Mouse (Mus musculus): ENCODE results near the gene Vav1. TPM values are rescaled to one million over a fixed set of nuclear protein-coding genes. Genes with fewer than 3 reads are reported as not detected.
A peak's percentile ranks its signal among the peaks of the same experiment; 100 is the strongest.

The Vav1 gene
- total RNA-seq, 1 experiment from 2014 or later = 2.8 TPM

DNA sequence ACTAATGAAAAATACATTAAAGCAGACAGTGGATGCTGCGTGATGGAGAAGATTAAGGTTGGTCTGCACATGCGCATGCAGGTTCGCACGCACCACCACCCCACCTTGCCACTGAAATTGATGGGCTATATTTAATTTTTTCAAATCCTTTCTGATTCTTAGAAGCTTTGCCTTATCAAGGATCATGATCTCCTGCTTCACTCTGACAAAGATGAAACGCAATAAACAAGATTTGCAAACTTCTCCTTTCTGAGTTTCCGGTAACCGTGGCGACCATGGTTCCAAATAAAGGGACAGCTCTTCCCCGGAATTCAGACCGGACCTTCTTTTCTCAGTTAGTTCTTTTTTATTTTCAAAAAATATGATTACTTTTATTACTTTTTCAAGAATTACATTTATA lies 59.1 kb downstream of the Vav1 start:
- peak; percentile 23 for DNase-seq

- no peak for DNase-seq
These were observed 60.4 kb downstream of the Vav1 start for GRCm38 (mm10) chr17:57339298-57339697.

DNA sequence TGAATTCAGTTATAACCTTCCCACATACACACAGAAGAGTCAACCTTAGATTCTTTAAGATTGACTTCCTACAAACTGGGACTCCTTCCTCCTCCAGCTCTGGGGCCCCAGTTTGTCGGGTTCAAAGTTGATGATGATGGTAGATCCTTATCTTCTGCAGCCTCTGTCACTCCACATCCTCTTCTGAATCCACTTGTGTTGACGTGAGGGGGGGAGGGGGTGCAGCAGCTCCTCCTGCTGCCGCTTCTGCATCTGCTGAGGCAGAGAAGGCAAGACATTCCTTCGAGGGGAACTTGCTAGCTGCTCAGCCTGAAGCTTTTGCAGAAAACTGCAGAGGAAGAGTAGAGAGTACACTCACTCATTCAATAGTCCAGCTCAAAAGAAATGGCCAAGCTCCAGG lies 62.7 kb downstream of the Vav1 start:
- no peak for DNase-seq

- DNase-seq = no peak
These were observed 65.3 kb downstream of the Vav1 start for GRCm38 (mm10) chr17:57344029-57344707.

DNA sequence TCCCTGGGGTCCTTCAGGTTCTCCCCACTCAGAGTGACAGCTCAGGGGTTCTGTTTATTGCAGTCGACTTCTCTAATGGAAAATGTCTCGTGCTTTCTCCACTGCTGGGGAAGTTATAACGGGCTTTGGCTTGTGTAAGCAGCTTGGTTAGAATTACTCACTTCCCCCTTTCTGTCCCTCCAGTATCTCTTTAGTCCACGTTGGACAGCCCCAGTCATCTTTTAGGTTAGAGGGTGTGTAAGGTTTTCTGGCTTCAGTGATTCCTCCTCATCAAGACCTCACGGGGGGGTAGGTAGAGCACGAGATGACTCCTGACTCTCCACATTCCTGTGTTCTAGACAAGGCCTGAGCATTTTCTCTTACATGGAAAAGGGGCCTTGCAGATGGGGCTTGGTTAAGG lies 68.1 kb downstream of the Vav1 start:
- DNase-seq = no peak

- no peak for DNase-seq
These were observed 68.9 kb downstream of the Vav1 start for GRCm38 (mm10) chr17:57347781-57348180.

DNA sequence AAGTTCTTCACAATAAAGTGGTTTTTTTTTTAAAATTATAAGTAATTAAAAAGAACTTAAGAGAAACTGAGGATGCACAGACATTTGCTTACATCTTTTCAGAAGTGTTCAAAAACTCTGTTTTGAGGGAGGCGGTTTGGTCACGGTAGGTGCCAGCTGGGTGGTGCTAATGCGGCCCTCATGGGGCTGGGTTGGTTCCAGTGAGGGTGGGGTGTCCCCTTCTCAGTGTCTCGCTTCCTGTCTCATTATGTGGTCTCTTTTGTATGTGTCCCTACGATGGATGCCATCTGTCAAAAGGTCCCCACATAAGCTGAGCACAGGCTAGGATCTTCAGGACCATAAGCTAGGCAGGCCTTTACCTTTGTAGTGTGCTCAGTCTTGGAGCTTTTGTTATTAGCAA lies 70.2 kb downstream of the Vav1 start:
- no peak for DNase-seq

DNA sequence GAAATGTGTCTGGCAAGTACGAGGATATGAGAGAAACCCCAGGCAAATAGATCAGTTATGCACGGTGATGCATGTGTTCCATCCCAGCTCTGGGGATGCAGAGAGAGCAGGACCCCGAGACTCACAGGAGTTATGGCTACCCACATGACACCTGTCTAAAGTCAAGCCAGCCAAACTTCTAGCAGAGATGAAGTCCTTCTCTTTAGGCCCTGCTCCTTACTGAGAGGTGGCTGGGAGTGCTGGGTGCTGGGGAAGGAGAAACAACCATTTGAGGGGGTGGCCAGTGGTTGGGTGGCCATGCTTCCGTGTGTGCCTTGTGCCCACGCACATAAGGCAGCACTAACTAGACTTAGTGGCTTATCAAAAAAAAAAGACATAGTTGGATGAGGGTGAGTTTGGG lies 71.3 kb downstream of the Vav1 start:
- no peak for DNase-seq

DNA sequence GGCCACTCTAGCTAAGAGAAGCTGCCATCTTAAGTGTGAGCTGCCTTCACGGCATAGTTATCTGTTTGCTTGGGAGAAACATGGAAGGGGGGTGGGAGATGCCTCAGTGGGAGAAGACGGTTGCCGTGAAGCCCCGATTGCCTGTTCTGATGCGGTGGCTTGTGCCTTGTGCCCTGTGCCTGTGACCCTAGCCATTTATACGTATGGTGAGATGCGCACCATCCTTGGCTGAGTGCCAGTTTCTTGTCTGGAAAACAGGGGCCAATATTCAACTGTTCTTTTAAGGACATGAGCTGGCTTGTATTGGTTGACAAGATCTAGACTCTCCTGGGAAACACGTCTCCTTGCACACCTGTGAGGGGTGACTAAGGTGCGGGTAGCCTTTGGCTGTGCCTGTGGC lies 72.2 kb downstream of the Vav1 start:
- DNase-seq = no peak

DNA sequence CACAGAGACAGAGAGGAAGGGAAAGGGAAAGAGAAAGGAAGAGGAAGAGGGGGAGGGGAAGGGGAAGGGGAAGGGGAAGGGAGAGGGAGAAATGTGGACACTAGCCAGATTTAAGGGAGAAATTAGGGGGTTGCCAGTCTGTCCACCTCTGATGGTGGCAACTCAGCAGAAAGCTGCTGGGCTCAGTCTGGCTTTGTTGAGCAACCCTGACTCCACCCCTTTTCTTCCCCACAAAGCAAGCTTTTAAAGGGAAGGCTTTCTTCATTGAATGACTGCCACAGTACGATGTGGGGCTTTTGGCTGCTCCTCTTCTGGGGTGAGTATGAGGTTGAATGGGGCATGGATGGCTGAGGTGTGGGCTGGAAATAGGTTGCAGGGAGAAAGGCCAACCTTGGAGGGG lies 79.5 kb downstream of the Vav1 start, which contains the start of gene Adgre1:
TSS of gene Adgre1 (plus strand) at position 251 of the 400 bp plus-strand sequence.
- no peak for DNase-seq

DNA sequence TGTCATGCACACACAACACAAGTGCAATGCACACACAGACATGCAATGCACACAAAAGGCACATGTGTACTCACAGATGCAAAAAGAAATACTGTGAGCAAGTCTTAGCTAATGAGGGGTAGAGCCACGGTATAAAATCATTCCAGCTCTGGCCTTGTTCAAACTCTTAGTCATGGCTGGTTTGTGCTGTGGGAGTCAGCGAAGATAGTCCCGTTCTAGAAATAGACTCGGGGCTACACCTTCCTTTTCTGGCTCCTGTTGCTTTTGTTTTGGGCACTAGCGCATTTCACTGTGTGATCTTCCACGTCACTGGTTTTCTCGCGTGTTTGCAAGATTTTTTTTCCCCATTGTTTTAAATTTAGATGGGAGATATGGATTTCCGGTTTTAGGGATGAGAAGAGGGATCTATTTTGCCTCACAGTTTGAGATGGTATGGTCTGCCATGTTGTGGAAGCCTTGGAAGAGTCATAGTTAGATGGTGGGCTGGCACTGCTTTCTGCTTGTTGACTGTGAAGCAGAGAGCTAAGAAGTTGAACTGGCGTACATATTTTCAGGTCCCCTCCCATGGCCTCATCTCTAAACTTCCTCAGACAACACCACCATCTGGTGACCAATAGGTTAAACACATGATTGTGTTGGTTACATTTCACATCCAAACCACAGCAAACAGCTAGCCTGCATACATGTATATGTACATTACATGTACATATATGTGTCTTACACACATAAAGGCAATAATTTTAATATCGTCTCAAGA lies 80.8 kb downstream of the Vav1 start:
- no peak for DNase-seq

Other genes with a start within 250 kb of the Vav1 start
- 90.2 and 99.9 TPM in 2 replicates for gene Khsrp, start 247.6 kb upstream of the Vav1 start, total RNA-seq (2021)
- gene Slc25a41, start 237.4 kb upstream of the Vav1 start, total RNA-seq (2021) = not detected in 2 replicates
- 0.38 and 1.4 TPM in 2 replicates for gene Crb3, start 220.0 kb upstream of the Vav1 start, total RNA-seq (2021)
- gene Slc25a23, start 219.2 kb upstream of the Vav1 start, total RNA-seq (2021) = 91.4 and 116 TPM in 2 replicates
- gene Dennd1c, start 200.6 kb upstream of the Vav1 start, total RNA-seq (2021) = 1.7 and 9.7 TPM in 2 replicates
- gene Tubb4a, start 191.3 kb upstream of the Vav1 start, total RNA-seq (2021) = 6.4 and 12.3 TPM in 2 replicates
- 0.44 and 0.68 TPM in 2 replicates for gene Tnfsf9, start 173.8 kb upstream of the Vav1 start, total RNA-seq (2021)
- not detected in 2 replicates for gene Cd70, start 129.3 kb upstream of the Vav1 start, total RNA-seq (2021)
- 0.19 and 0.53 TPM in 2 replicates for gene Tnfsf14, start 84.9 kb upstream of the Vav1 start, total RNA-seq (2021)
- 181 and 603 TPM in 2 replicates for gene C3, start 51.0 kb upstream of the Vav1 start, total RNA-seq (2021)
- gene Gpr108, start 30.7 kb upstream of the Vav1 start, total RNA-seq (2021) = 54.2 and 56.4 TPM in 2 replicates
- 38.5 and 45.1 TPM in 2 replicates for gene Trip10, start 29.6 kb upstream of the Vav1 start, total RNA-seq (2021)
- gene Adgre1, start 79.6 kb downstream of the Vav1 start, total RNA-seq (2021) = 4.8 and 5.9 TPM in 2 replicates